ENCODE assay signal across 9 mouse cellular contexts in genomic region chr2:101905534-101906378, GRCm38 (mm10). TPM values are rescaled to one million over a fixed set of nuclear protein-coding genes. Genes with fewer than 3 reads are reported as not detected.
DNase-seq lines count a peak whose midpoint lies in the region; ATAC-seq and TF ChIP-seq lines count a peak whose summit lies in the region.
"Had no signal": no experiment of that assay in that cellular context is flagged by ENCODE, and none has a peak within 500 bp of the region (broad histone marks: within the 10 kb centered on the region; RNA-seq: fewer than 3 reads in every experiment).

No protein-coding gene starts in this region.

- H3K4me1 ChIP-seq in forebrain, embryonic 12.5 days: peaks cover 33% of the 10 kb centered on the region
- no peaks in the 10 kb centered on the region for H3K4me1 ChIP-seq in heart, postnatal 0 days (ENCODE audit: control insufficient read depth, insufficient read depth)
- H3K4me1 ChIP-seq in liver, embryonic 14.5 days (replicated peaks; ENCODE audit: control insufficient read depth in 2 of 2, insufficient read depth in 2 of 2, low read length in 1 of 2): no peaks in the 10 kb centered on the region
- peaks cover 19% of the 10 kb centered on the region for H3K4me1 ChIP-seq in neural tube, embryonic 12.5 days
- H3K4me1 ChIP-seq in stomach, postnatal 0 days (replicated peaks; ENCODE audit: control insufficient read depth, insufficient read depth): no peaks in the 10 kb centered on the region

- peak; percentile 69 for DNase-seq in c-Kit-positive CD71-negative TER-119-negative erythroid progenitor cells, embryonic 14.5 days (ENCODE audit: low read depth)
- peak; percentile 71 for DNase-seq in heart, postnatal 0 days (ENCODE audit: low spot score)
- DNase-seq in kidney, postnatal 36 days: peak; percentile 81 to 91
- peak; percentile 31 to 46 (median 36) for DNase-seq in liver, embryonic 14.5 days (ENCODE audit: low read depth in 3 of 3, low spot score in 3 of 3)
- DNase-seq in stomach, postnatal 0 days (ENCODE audit: low spot score): peak; percentile 87

- H3K4me2 ChIP-seq in forebrain, embryonic 12.5 days: peak overlapping the region; percentile 36
- H3K4me2 ChIP-seq in heart, postnatal 0 days (ENCODE audit: low read depth, low read length): peak overlapping the region; percentile 50
- H3K4me2 ChIP-seq in liver, embryonic 14.5 days (ENCODE audit: low read depth): peak overlapping the region; percentile 17; the same call in 1 of the 2 replicates
- peak overlapping the region; percentile 37 for H3K4me2 ChIP-seq in neural tube, embryonic 12.5 days (replicated peaks)
- H3K4me2 ChIP-seq in stomach, postnatal 0 days (replicated peaks; ENCODE audit: low read depth): peak overlapping the region; percentile 47

- peaks cover 15% of the 10 kb centered on the region for H3K36me3 ChIP-seq in forebrain, embryonic 12.5 days (replicated peaks)
- H3K36me3 ChIP-seq in heart, postnatal 0 days (replicated peaks; ENCODE audit: control insufficient read depth, insufficient read depth, low read length): peaks cover 8% of the 10 kb centered on the region; the same call in 1 of the 2 replicates
- no peaks in the 10 kb centered on the region; the same call in 1 of the 2 replicates for H3K36me3 ChIP-seq in liver, embryonic 14.5 days (replicated peaks; ENCODE audit: control insufficient read depth, insufficient read depth, low read depth)
- peaks cover 10% of the 10 kb centered on the region; the same call in 1 of the 2 replicates for H3K36me3 ChIP-seq in neural tube, embryonic 12.5 days
- H3K36me3 ChIP-seq in stomach, postnatal 0 days (ENCODE audit: control insufficient read depth, insufficient read depth, low read length): no peaks in the 10 kb centered on the region

- TF ChIP-seq CTCF in heart, postnatal 0 days (IDR thresholded peaks at IDR 0.05; ENCODE audit: low read depth): peak; percentile 89
- peak; percentile 86 for TF ChIP-seq CTCF in liver, embryonic 14.5 days (IDR thresholded peaks at IDR 0.05; ENCODE audit: low read depth)
- TF ChIP-seq CTCF in stomach, postnatal 0 days (IDR thresholded peaks at IDR 0.05; ENCODE audit: low read depth): peak; percentile 95

- peak overlapping the region; percentile 33; the same call in 1 of the 2 replicates for H3K27ac ChIP-seq in forebrain, embryonic 12.5 days
- no peak overlapping the region for H3K27ac ChIP-seq in heart, postnatal 0 days (ENCODE audit: low read depth)
- no peak overlapping the region for H3K27ac ChIP-seq in liver, embryonic 14.5 days
- H3K27ac ChIP-seq in neural tube, embryonic 12.5 days: no peak overlapping the region
- no peak overlapping the region for H3K27ac ChIP-seq in stomach, postnatal 0 days (replicated peaks)

- ATAC-seq in CD4-positive, CD25-positive, alpha-beta regulatory T cell, adult 4 months: peak; percentile 90
- ATAC-seq in forebrain, embryonic 12.5 days (ENCODE audit: low FRiP score): peak; percentile 78
- peak; percentile 56 for ATAC-seq in heart, postnatal 0 days (ENCODE audit: insufficient read depth, low read depth)
- peak; percentile 51 for ATAC-seq in liver, embryonic 14.5 days (ENCODE audit: insufficient read depth)
- peak; percentile 81 for ATAC-seq in neural tube, embryonic 12.5 days (ENCODE audit: low FRiP score, low read depth)
- ATAC-seq in stomach, postnatal 0 days (ENCODE audit: low FRiP score, low TSS enrichment): peak; percentile 79

- H3K4me3 ChIP-seq in forebrain, embryonic 12.5 days (replicated peaks): no peak overlapping the region
- no peak overlapping the region for H3K4me3 ChIP-seq in heart, postnatal 0 days (ENCODE audit: low read depth, low read length)
- H3K4me3 ChIP-seq in liver, embryonic 14.5 days (ENCODE audit: insufficient read depth in 1 of 2, low read depth in 2 of 2, low read length in 2 of 2): no peak overlapping the region
- no peak overlapping the region for H3K4me3 ChIP-seq in neural tube, embryonic 12.5 days
- H3K4me3 ChIP-seq in stomach, postnatal 0 days (ENCODE audit: low read depth, low read length): peak overlapping the region; percentile 17; the same call in 1 of the 2 replicates
- H3K4me3 ChIP-seq: erythroblast, embryonic 14.5 days had no signal

- H3K9me3 ChIP-seq in forebrain, embryonic 12.5 days: no peaks in the 10 kb centered on the region
- H3K9me3 ChIP-seq in heart, postnatal 0 days (replicated peaks; ENCODE audit: control insufficient read depth, low read length): no peaks in the 10 kb centered on the region
- H3K9me3 ChIP-seq in liver, embryonic 14.5 days (ENCODE audit: control insufficient read depth, low read length): no peaks in the 10 kb centered on the region
- H3K9me3 ChIP-seq in neural tube, embryonic 12.5 days: no peaks in the 10 kb centered on the region
- H3K9me3 ChIP-seq in stomach, postnatal 0 days (ENCODE audit: control insufficient read depth, low read length): no peaks in the 10 kb centered on the region

- no peak for TF ChIP-seq EP300 in heart, postnatal 0 days (IDR thresholded peaks at IDR 0.05; ENCODE audit: low read depth)
- no peak for TF ChIP-seq EP300 in liver, embryonic 14.5 days (IDR thresholded peaks at IDR 0.05; ENCODE audit: low read depth)
- TF ChIP-seq EP300 in stomach, postnatal 0 days (optimal IDR thresholded peaks at IDR 0.05): no peak

- no peaks in the 10 kb centered on the region for H3K27me3 ChIP-seq in forebrain, embryonic 12.5 days
- H3K27me3 ChIP-seq in heart, postnatal 0 days (ENCODE audit: control insufficient read depth, insufficient read depth, low read length): peaks cover 3% of the 10 kb centered on the region; the same call in 1 of the 2 replicates
- H3K27me3 ChIP-seq in liver, embryonic 14.5 days (ENCODE audit: control insufficient read depth, insufficient read depth, low read length): no peaks in the 10 kb centered on the region
- no peaks in the 10 kb centered on the region for H3K27me3 ChIP-seq in neural tube, embryonic 12.5 days (replicated peaks)
- no peaks in the 10 kb centered on the region for H3K27me3 ChIP-seq in stomach, postnatal 0 days (ENCODE audit: control insufficient read depth, insufficient read depth, low read length)

- H3K9ac ChIP-seq in forebrain, embryonic 12.5 days: no peak overlapping the region
- no peak overlapping the region for H3K9ac ChIP-seq in heart, postnatal 0 days (replicated peaks; ENCODE audit: low read depth, low read length)
- H3K9ac ChIP-seq in liver, embryonic 14.5 days (replicated peaks): no peak overlapping the region
- no peak overlapping the region for H3K9ac ChIP-seq in neural tube, embryonic 12.5 days
- no peak overlapping the region for H3K9ac ChIP-seq in stomach, postnatal 0 days (ENCODE audit: low read length)

- whole genome bisulfite sequencing in forebrain, embryonic 12.5 days: 14% methylated on average over 21 of the region's 21 CpGs
- 25% methylated on average over 21 of the region's 21 CpGs for WGBS in heart, postnatal 0 days
- 23% methylated on average over 21 of the region's 21 CpGs for WGBS in liver, embryonic 14.5 days (ENCODE audit: insufficient replicate concordance)
- WGBS in neural tube, embryonic 12.5 days: 29% methylated on average over 21 of the region's 21 CpGs
- WGBS in stomach, postnatal 0 days: 26% methylated on average over 21 of the region's 21 CpGs

RNA-seq across cellular contexts. Expression of gene Commd9, which starts 19.7 kb away (rescaled TPM):
- 10 to 100 TPM; 27.8 to 37.1 TPM for polyA plus RNA-seq in CD4-positive, CD25-positive, alpha-beta regulatory T cell, adult 4 months (2017; shearing (Covaris generic))
- 78.1 and 78.2 TPM in 2 replicates for polyA plus RNA-seq in forebrain, embryonic 12.5 days (2016; fragmentation: Nextera tagmentation; extraction: Ambion mirVana)
- total RNA-seq in heart, postnatal 0 days (2014; rRNA removed; ENCODE audit: low replicate concordance): 29.8 and 44.6 TPM in 2 replicates
- polyA plus RNA-seq in heart, postnatal 0 days (2015; fragmentation: Nextera tagmentation; extraction: Ambion mirVana): 46.3 and 52.3 TPM in 2 replicates
- polyA plus RNA-seq in liver, embryonic 14.5 days (2012; rRNA removed): 16.0 and 29.7 TPM in 2 replicates
- polyA plus RNA-seq in liver, embryonic 14.5 days (2014; fragmentation: Nextera tagmentation; extraction: Ambion mirVana): 19.8 and 23.5 TPM in 2 replicates
- polyA plus RNA-seq in neural tube, embryonic 12.5 days (2016; fragmentation: Nextera tagmentation; extraction: Ambion mirVana): 83.0 and 86.0 TPM in 2 replicates
- polyA plus RNA-seq in stomach, postnatal 0 days (2015; fragmentation: Nextera tagmentation; extraction: Ambion mirVana): 43.7 and 48.2 TPM in 2 replicates

RNA-seq across cellular contexts. Expression of gene Prr5l, which starts 22.9 kb away (rescaled TPM):
- 1 to 10 TPM; 1.5 to 3.1 TPM for polyA plus RNA-seq in CD4-positive, CD25-positive, alpha-beta regulatory T cell, adult 4 months (2017; shearing (Covaris generic))
- 14.1 and 15.5 TPM in 2 replicates for polyA plus RNA-seq in forebrain, embryonic 12.5 days (2016; fragmentation: Nextera tagmentation; extraction: Ambion mirVana)
- 3.7 and 16.1 TPM in 2 replicates for total RNA-seq in heart, postnatal 0 days (2014; rRNA removed; ENCODE audit: low replicate concordance)
- 2.9 and 3.7 TPM in 2 replicates for polyA plus RNA-seq in heart, postnatal 0 days (2015; fragmentation: Nextera tagmentation; extraction: Ambion mirVana)
- polyA plus RNA-seq in liver, embryonic 14.5 days (2012; rRNA removed): 1.4 and 1.7 TPM in 2 replicates
- polyA plus RNA-seq in liver, embryonic 14.5 days (2014; fragmentation: Nextera tagmentation; extraction: Ambion mirVana): 1.7 and 3.9 TPM in 2 replicates
- polyA plus RNA-seq in neural tube, embryonic 12.5 days (2016; fragmentation: Nextera tagmentation; extraction: Ambion mirVana): 8.5 and 9.4 TPM in 2 replicates
- 3.3 and 3.8 TPM in 2 replicates for polyA plus RNA-seq in stomach, postnatal 0 days (2015; fragmentation: Nextera tagmentation; extraction: Ambion mirVana)

Comparison
In these comparisons a context has a peak if more than half of its experiments do, and no peak if none do; other contexts are left out.
1. DNase-seq: peak in every context shown above with its lines; median percentile 87 in stomach, postnatal 0 days; 86 in kidney, postnatal 36 days; 71 in heart, postnatal 0 days; 69 in c-Kit-positive CD71-negative TER-119-negative erythroid progenitor cells, embryonic 14.5 days; 36 in liver, embryonic 14.5 days.